Mouse (Mus musculus) kidney, postnatal 4 days (tissue): Measurements from ENCODE around the gene Nudt9.
A peak's percentile ranks its signal among the peaks of the same experiment; 100 is the strongest.

Source experiments
- DNase-seq, 2 experiments: peaks; one replicate each; pipeline ENCODE4 v3.0.0; 2021; ENCODE audit warnings: mixed read lengths in 2 of 2

Nudt9 gene

GRCm38 (mm10) chr5:104077508-104077907 lies 31.4 kb downstream of the Nudt9 start, which contains the start of gene Gm17660:
Gene Gm17660, minus strand, starts transcription at chr5:104077608.
- DNase-seq: no peak

- DNase-seq: no peak
Measured at GRCm38 (mm10) chr5:104080736-104081135, 34.6 kb downstream of the Nudt9 start.

DNA sequence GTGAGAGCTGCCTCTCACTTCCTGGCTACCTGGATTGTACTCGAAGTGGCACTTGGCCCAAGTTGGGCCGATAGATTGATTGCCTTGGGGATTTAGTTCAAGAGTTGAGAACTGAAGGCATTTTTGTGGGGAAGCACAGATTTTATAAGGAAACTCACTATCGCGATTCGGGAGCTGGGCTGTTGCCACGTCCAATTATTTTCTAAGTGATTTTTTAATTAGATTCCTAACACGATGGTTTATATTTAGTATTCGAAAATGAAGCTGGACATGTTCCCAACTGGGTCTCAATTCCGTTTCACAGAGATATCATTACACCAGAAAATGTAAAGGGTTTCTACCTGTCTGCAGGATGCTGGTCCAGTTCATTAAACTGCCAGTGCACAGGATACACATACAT lies 39.3 kb downstream of the Nudt9 start:
- no peak for DNase-seq

GRCm38 (mm10) chr5:104089751-104090150 lies 43.6 kb downstream of the Nudt9 start:
- DNase-seq: no peak

GRCm38 (mm10) chr5:104095416-104096077 lies 49.4 kb downstream of the Nudt9 start:
- no peak for DNase-seq

DNA sequence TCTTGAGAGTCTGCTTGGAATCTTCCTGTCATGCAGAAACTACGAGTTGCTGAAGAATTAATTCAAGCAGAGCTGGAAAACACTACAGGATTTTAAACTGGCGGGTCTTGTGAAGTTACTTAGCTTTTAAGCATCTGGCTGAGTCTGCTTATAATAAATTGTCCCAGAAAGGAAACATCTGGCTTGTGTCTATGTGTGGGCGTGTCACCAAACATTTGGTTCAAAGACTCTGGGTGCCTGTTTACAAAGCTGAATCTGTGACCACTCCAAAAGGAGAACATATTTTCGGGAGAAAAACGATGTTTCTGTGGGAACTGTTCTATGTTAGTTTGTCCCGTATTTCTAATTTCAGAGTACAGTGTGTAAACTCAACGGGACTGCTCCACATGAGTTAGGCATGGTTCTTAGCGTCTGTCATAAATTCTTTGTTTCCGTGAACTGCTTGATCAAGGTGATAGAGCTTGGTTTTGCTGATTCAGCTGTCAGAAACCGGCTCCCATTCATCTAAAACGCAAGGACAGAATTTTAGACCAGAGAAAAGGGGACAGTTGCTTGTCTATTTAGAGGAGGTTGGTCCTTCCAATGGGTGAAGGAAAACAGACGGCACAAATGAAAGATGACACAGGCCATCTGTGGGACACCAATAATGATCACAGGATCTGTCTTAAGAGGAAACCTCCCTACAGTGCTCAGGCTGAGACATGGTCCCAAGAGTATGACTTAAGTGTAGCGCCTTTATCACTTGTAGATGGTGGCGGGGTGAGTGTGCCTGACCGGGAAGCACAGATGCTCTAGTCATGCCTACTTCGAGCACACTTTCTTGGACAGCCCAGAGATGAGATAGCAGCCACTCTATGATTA lies 50.2 kb downstream of the Nudt9 start:
- DNase-seq: peak; percentile 51 to 64

- DNase-seq: no peak
Measured at GRCm38 (mm10) chr5:104101678-104102531, 55.8 kb downstream of the Nudt9 start.

- no peak for DNase-seq
Measured at GRCm38 (mm10) chr5:104103171-104103570, 57.1 kb downstream of the Nudt9 start.

- no peak for DNase-seq
Measured at GRCm38 (mm10) chr5:104104111-104104510, 58.0 kb downstream of the Nudt9 start.

GRCm38 (mm10) chr5:104108127-104108875 lies 62.2 kb downstream of the Nudt9 start:
- no peak for DNase-seq

GRCm38 (mm10) chr5:104108879-104109369 lies 62.8 kb downstream of the Nudt9 start:
- DNase-seq: no peak

- DNase-seq: peak in 1 of 2 experiments; percentile 51
Measured at GRCm38 (mm10) chr5:104109516-104109915, 63.4 kb downstream of the Nudt9 start.

DNA sequence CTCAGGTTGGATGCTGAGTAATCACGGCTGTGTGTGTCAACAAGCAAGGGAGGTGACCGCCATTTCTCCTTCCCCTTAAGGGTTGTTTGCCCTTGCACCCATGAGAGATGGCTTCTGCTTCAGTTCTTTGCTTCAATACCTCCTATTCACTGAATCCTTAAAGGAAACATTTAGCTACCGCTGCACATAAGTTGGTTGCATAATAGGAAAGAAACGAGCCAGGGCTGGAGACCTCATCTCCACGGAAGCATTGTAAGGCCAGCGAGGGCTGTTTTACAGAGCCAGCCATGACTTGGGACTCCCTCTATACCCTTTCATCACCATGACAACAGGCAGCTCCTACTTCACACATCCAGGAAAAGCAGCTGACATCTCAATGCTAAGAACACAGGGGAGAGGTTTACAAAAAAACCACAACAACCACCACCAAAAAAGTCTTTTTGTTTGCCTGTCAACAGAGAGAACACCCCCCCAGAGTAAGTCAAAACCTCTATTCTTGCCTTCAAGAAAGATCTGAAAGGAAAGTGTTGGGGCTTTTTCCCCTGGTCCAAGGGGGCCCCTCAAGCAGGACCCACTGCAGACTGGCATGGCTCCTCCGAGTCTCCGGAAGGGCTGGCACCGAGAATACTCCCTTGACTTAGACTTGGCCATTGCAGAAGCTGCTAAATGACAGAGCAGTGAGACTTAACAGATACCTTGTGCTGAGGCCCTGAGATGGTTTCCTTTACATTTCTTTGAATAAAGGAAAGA lies 64.2 kb downstream of the Nudt9 start:
- DNase-seq: no peak

GRCm38 (mm10) chr5:104112016-104112415 lies 65.9 kb downstream of the Nudt9 start:
- no peak for DNase-seq

DNA sequence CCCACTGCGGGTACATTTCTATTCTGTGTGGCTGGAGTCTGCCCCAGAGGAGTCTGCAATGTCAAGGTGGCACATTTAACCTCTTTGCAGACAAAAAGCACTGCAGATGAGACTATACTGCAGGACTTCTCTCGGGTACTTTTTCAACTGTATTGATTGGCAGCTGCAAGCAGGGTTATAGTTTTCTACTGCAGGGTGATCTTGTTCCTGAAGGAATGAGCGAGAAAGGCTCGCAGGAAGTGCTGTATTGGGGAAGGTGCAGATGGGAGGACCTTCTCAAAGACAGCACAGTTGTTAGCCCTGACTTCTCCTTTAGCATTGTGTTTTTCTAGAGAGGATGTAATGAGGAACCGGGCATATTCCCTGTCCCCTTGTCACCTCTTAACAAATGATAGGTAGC lies 66.4 kb downstream of the Nudt9 start:
- DNase-seq: no peak

- peak; percentile 48 to 64 for DNase-seq
Measured at GRCm38 (mm10) chr5:104113491-104114172, 67.5 kb downstream of the Nudt9 start, which contains the start of gene Sparcl1. Gene Sparcl1, minus strand, starts transcription at chr5:104113733.
